Mouse (Mus musculus): Measurements from ENCODE around the gene Ncan.

Ncan gene

GRCm38 (mm10) chr8:70120667-70121066, at the start of gene Ncan:
Ncan (minus strand) TSS chr8:70120873.
- DNase-seq (ENCODE audit: low spot score), result no peak

GRCm38 (mm10) chr8:70170116-70170515, 49.4 kb upstream of the Ncan start:
- no peak for DNase-seq (ENCODE audit: low spot score)

GRCm38 (mm10) chr8:70166504-70167110, 45.9 kb upstream of the Ncan start:
- DNase-seq (ENCODE audit: low spot score), result peak; percentile 25

GRCm38 (mm10) chr8:70163316-70163715, 42.6 kb upstream of the Ncan start:
- no peak for DNase-seq (ENCODE audit: low spot score)

GRCm38 (mm10) chr8:70160015-70160414, 39.3 kb upstream of the Ncan start:
- DNase-seq (ENCODE audit: low spot score), result no peak

- DNase-seq (ENCODE audit: low spot score), result no peak
These were observed 38.5 kb upstream of the Ncan start for GRCm38 (mm10) chr8:70159211-70159610.

- no peak for DNase-seq (ENCODE audit: low spot score)
These were observed 37.6 kb upstream of the Ncan start for GRCm38 (mm10) chr8:70158069-70158853.

GRCm38 (mm10) chr8:70157240-70157800, 36.6 kb upstream of the Ncan start:
- DNase-seq (ENCODE audit: low spot score), result no peak

GRCm38 (mm10) chr8:70152537-70153257, 32.0 kb upstream of the Ncan start:
- no peak for DNase-seq (ENCODE audit: low spot score)

GRCm38 (mm10) chr8:70150158-70150557, 29.5 kb upstream of the Ncan start:
- no peak for DNase-seq (ENCODE audit: low spot score)

- DNase-seq (ENCODE audit: low spot score), result no peak
These were observed 27.3 kb upstream of the Ncan start for GRCm38 (mm10) chr8:70147678-70148607.

- no peak for DNase-seq (ENCODE audit: low spot score)
These were observed 19.3 kb upstream of the Ncan start for GRCm38 (mm10) chr8:70139981-70140380.

- DNase-seq (ENCODE audit: low spot score), result peak; percentile 95
These were observed 18.6 kb upstream of the Ncan start, which contains the start of the genes Rfxank, Borcs8 and Mef2b for GRCm38 (mm10) chr8:70139026-70139857. Rfxank (minus strand) TSS chr8:70139154. Borcs8 (plus strand) TSS chr8:70139499. Mef2b (plus strand) TSS chr8:70139711.

GRCm38 (mm10) chr8:70137890-70138289, 17.2 kb upstream of the Ncan start:
- no peak for DNase-seq (ENCODE audit: low spot score)

- no peak for DNase-seq (ENCODE audit: low spot score)
These were observed 15.9 kb upstream of the Ncan start for GRCm38 (mm10) chr8:70136591-70136990.

GRCm38 (mm10) chr8:70134931-70135330, 14.3 kb upstream of the Ncan start:
- no peak for DNase-seq (ENCODE audit: low spot score)

- DNase-seq (ENCODE audit: low spot score), result no peak
These were observed 13.4 kb upstream of the Ncan start for GRCm38 (mm10) chr8:70134086-70134485.

- no peak for DNase-seq (ENCODE audit: low spot score)
These were observed 10.7 kb upstream of the Ncan start, which contains the start of gene Nr2c2ap for GRCm38 (mm10) chr8:70131166-70131883. Nr2c2ap (plus strand) TSS chr8:70131333.

- no peak for DNase-seq (ENCODE audit: low spot score)
These were observed 9.4 kb upstream of the Ncan start for GRCm38 (mm10) chr8:70130066-70130465.

All from urinary bladder, postnatal 10 days (tissue).